Mouse (Mus musculus): Measurements from ENCODE around the gene Gc. TPM values are rescaled to one million over a fixed set of nuclear protein-coding genes. Genes with fewer than 3 reads are reported as not detected.
A peak's percentile ranks its signal among the peaks of the same experiment; 100 is the strongest.

The Gc gene
- polyA plus RNA-seq, 1 experiment, result 44.0 TPM

GRCm38 (mm10) chr5:89458987-89459386 lies 1.3 kb upstream of the Gc start:
- TF ChIP-seq CTCF (IDR thresholded peaks at IDR 0.05; ENCODE audit: control insufficient read depth, insufficient read depth, low read length) (no peak), POLR2A (IDR thresholded peaks at IDR 0.05; ENCODE audit: borderline replicate concordance, control insufficient read depth, low read depth, low read length) (no peak)
- Histone ChIP-seq H3K4me1 (ENCODE audit: control insufficient read depth, insufficient read depth, low read length) (no peaks in the 10 kb centered on the region), H3K4me3 (replicated peaks; ENCODE audit: control insufficient read depth, low read depth, low read length) (no peak overlapping the region), H3K27ac (ENCODE audit: control insufficient read depth, insufficient read depth, low read depth, low read length, poor library complexity) (no peak overlapping the region)
- WGBS, result 61% methylated on average over 2 of the region's 2 CpGs

DNA sequence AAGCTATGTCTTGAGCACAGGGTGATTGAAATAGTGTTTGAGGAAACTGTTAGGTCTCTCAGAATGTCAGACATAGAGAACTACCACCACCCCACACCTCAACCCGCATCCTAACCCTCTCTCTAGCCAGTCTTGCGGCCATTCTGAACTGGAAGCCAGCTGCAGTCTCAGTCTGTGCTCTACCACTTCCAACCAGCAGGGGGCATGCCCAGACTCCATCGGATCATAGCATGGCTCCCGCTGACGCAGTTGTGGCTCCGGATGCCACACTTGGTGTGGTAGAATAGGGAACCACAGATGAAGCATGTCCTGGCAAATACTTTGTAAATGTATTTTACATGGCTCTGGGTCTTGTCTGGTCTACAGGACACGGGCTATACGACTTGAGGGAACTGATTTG lies 2.2 kb downstream of the Gc start:
- no peak overlapping the region for H3K27ac ChIP-seq (ENCODE audit: control insufficient read depth, insufficient read depth, low read depth, low read length, poor library complexity)
- TF ChIP-seq CTCF (IDR thresholded peaks at IDR 0.05; ENCODE audit: control insufficient read depth, insufficient read depth, low read length), result peak; percentile 34; the same call in 1 of the 2 replicates
- TF ChIP-seq POLR2A (IDR thresholded peaks at IDR 0.05; ENCODE audit: borderline replicate concordance, control insufficient read depth, low read depth, low read length), result no peak
- H3K4me3 ChIP-seq (replicated peaks; ENCODE audit: control insufficient read depth, low read depth, low read length), result no peak overlapping the region
- 45% methylated on average over 8 of the region's 8 CpGs for WGBS
- H3K4me1 ChIP-seq (ENCODE audit: control insufficient read depth, insufficient read depth, low read length), result no peaks in the 10 kb centered on the region

DNA sequence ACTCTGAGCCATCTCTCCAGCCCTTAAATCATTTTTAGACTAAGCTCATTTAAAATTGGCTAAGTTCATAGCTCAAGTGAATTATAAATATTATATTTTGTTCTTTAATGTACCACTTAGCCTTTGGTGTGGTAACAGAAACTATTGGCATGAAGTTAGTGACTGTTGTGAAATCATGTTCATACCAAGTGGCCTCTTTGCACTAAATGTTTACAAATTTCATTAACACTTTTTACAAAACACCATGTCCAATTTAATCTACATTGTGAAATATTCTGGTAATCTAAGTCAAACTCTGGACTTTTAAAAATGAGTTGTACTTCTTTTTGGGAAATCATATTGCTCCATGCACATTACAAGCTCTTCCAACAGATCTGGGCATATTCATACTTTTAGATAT lies 6.9 kb downstream of the Gc start:
- no peaks in the 10 kb centered on the region for H3K4me1 ChIP-seq (ENCODE audit: control insufficient read depth, insufficient read depth, low read length)
- H3K4me3 ChIP-seq (replicated peaks; ENCODE audit: control insufficient read depth, low read depth, low read length), result no peak overlapping the region
- H3K27ac ChIP-seq (ENCODE audit: control insufficient read depth, insufficient read depth, low read depth, low read length, poor library complexity), result no peak overlapping the region
- TF ChIP-seq POLR2A (IDR thresholded peaks at IDR 0.05; ENCODE audit: borderline replicate concordance, control insufficient read depth, low read depth, low read length), result no peak
- no peak for TF ChIP-seq CTCF (IDR thresholded peaks at IDR 0.05; ENCODE audit: control insufficient read depth, insufficient read depth, low read length)

DNA sequence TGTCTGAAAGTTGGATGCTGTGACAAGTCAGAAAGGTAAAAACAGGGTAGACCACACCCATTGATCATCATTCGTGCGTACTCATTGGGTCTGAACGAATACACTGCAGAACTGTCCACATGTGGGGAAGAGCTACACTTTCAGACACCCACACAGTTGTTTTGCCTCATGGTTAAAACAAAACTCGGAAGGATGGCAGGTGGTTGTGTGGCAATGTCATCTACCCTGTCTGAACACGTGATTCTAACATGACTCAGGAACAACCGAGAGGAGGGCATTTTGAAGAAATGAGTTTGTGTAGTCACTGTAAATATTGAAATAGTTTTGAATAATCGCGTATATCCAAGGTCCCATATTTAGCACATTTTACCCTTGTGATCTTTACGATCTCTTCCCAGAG lies 8.4 kb downstream of the Gc start:
- TF ChIP-seq POLR2A (IDR thresholded peaks at IDR 0.05; ENCODE audit: borderline replicate concordance, control insufficient read depth, low read depth, low read length) (no peak), CTCF (IDR thresholded peaks at IDR 0.05; ENCODE audit: control insufficient read depth, insufficient read depth, low read length) (no peak)

GRCm38 (mm10) chr5:89447978-89448377 lies 9.7 kb downstream of the Gc start:
- Histone ChIP-seq H3K27ac (ENCODE audit: control insufficient read depth, insufficient read depth, low read depth, low read length, poor library complexity) (no peak overlapping the region), H3K4me1 (ENCODE audit: control insufficient read depth, insufficient read depth, low read length) (no peaks in the 10 kb centered on the region), H3K4me3 (replicated peaks; ENCODE audit: control insufficient read depth, low read depth, low read length) (no peak overlapping the region)
- 64% methylated on average over 7 of the region's 7 CpGs for WGBS
- TF ChIP-seq POLR2A (IDR thresholded peaks at IDR 0.05; ENCODE audit: borderline replicate concordance, control insufficient read depth, low read depth, low read length), result no peak
- no peak for TF ChIP-seq CTCF (IDR thresholded peaks at IDR 0.05; ENCODE audit: control insufficient read depth, insufficient read depth, low read length)

More for the DNA sequence above, 8.4 kb downstream of the Gc start:
- H3K4me1 ChIP-seq (ENCODE audit: control insufficient read depth, insufficient read depth, low read length), result no peaks in the 10 kb centered on the region
- WGBS, result 81% methylated on average over 9 of the region's 9 CpGs
- no peak overlapping the region for H3K4me3 ChIP-seq (replicated peaks; ENCODE audit: control insufficient read depth, low read depth, low read length)
- H3K27ac ChIP-seq (ENCODE audit: control insufficient read depth, insufficient read depth, low read depth, low read length, poor library complexity), result no peak overlapping the region

DNA sequence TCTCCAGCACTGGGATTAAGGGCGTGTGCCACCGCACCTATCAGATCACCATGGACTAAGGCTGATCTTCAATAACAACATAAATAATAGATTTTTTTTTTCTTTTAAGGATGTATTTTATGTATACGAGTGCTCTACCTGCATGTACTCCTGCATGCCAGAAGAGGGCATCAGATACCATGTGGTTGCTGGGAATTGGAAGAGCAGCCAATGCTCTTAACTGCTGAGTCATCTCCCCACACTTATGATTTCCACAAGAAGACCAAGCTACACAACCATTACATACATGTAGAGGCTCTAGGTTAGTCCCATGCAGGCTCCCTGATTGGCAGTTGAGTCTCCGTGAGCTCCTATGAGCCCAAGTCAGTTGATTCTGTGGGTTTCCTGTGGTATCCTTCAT lies 13.3 kb downstream of the Gc start:
- Histone ChIP-seq H3K27ac (ENCODE audit: control insufficient read depth, insufficient read depth, low read depth, low read length, poor library complexity) (no peak overlapping the region), H3K4me3 (replicated peaks; ENCODE audit: control insufficient read depth, low read depth, low read length) (no peak overlapping the region), H3K4me1 (ENCODE audit: control insufficient read depth, insufficient read depth, low read length) (no peaks in the 10 kb centered on the region)
- WGBS, result 85% methylated on average over 4 of the region's 4 CpGs
- TF ChIP-seq CTCF (IDR thresholded peaks at IDR 0.05; ENCODE audit: control insufficient read depth, insufficient read depth, low read length), result no peak

DNA sequence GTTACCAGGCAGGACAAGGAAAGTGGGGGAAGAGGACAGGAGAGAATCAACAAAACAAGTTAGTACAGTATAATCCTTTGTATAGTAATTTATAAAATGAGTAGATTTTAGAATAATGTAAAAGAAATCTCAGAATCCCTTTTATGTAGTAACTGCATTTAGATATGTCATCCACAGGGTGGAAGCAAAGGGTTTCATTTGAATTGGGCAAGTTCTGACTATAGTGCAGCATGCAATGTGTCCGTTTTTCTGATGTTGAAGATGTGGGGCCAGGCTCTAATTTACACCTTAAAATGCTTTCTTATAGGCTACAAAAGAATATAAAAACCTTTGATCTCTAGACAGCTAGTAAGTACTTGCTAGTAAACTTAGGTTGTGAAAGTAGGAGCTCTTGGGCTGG lies 46.2 kb downstream of the Gc start:
- 50% methylated on average over 1 of the region's 1 CpGs for WGBS
- H3K4me1 ChIP-seq (ENCODE audit: control insufficient read depth, insufficient read depth, low read length), result no peaks in the 10 kb centered on the region

GRCm38 (mm10) chr5:89407376-89408082 lies 50.2 kb downstream of the Gc start:
- Histone ChIP-seq H3K4me1 (ENCODE audit: control insufficient read depth, insufficient read depth, low read length) (no peaks in the 10 kb centered on the region), H3K27ac (ENCODE audit: control insufficient read depth, insufficient read depth, low read depth, low read length, poor library complexity) (no peak overlapping the region), H3K4me3 (replicated peaks; ENCODE audit: control insufficient read depth, low read depth, low read length) (no peak overlapping the region)
- TF ChIP-seq CTCF (IDR thresholded peaks at IDR 0.05; ENCODE audit: control insufficient read depth, insufficient read depth, low read length) (no peak), POLR2A (IDR thresholded peaks at IDR 0.05; ENCODE audit: borderline replicate concordance, control insufficient read depth, low read depth, low read length) (no peak)

More for the DNA sequence above, 46.2 kb downstream of the Gc start:
- no peak overlapping the region for H3K4me3 ChIP-seq (replicated peaks; ENCODE audit: control insufficient read depth, low read depth, low read length)
- H3K27ac ChIP-seq (ENCODE audit: control insufficient read depth, insufficient read depth, low read depth, low read length, poor library complexity), result no peak overlapping the region
- TF ChIP-seq CTCF (IDR thresholded peaks at IDR 0.05; ENCODE audit: control insufficient read depth, insufficient read depth, low read length) (no peak), POLR2A (IDR thresholded peaks at IDR 0.05; ENCODE audit: borderline replicate concordance, control insufficient read depth, low read depth, low read length) (no peak)

DNA sequence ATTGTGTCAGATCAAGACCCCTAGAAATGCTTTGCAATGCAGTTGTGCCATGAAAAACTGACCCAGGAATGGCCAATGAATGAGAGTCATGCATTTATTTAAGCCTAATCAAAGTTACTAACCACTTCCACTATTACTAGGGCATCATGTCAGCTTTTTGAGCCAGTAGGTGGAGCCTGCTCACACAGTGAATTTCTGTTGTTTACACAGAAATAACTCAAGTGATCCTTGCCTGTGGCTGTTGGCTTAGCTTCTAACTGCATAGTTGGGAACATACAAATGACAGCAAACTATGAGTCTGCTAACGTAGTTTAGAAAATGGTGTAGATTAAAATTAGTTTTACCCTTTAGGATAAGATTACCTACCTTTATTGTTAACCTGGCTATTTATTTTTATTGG lies 52.6 kb downstream of the Gc start:
- Histone ChIP-seq H3K27ac (ENCODE audit: control insufficient read depth, insufficient read depth, low read depth, low read length, poor library complexity) (no peak overlapping the region), H3K4me1 (ENCODE audit: control insufficient read depth, insufficient read depth, low read length) (no peaks in the 10 kb centered on the region), H3K4me3 (replicated peaks; ENCODE audit: control insufficient read depth, low read depth, low read length) (no peak overlapping the region)
- 64% methylated on average over 1 of the region's 1 CpGs for WGBS
- no peak for TF ChIP-seq CTCF (IDR thresholded peaks at IDR 0.05; ENCODE audit: control insufficient read depth, insufficient read depth, low read length)
- no peak for TF ChIP-seq POLR2A (IDR thresholded peaks at IDR 0.05; ENCODE audit: borderline replicate concordance, control insufficient read depth, low read depth, low read length)
